Mouse (Mus musculus) spleen, postnatal 10 days (tissue): ENCODE data around the gene Cacna1i.

ENCODE experiments used
- DNase-seq, 2 experiments: peaks; one replicate each; pipeline ENCODE4 v3.0.0; 2021 to 2022; ENCODE audit warnings: low spot score in 2 of 2

Cacna1i gene

GRCm38 (mm10) chr15:80401387-80401898, 114.4 kb downstream of the Cacna1i start:
- no peak for DNase-seq

- no peak for DNase-seq
Measured at GRCm38 (mm10) chr15:80401980-80402379, 114.9 kb downstream of the Cacna1i start.

GRCm38 (mm10) chr15:80407873-80408272, 120.8 kb downstream of the Cacna1i start:
- no peak for DNase-seq

- no peak for DNase-seq
Measured at GRCm38 (mm10) chr15:80410661-80411060, 123.6 kb downstream of the Cacna1i start.

GRCm38 (mm10) chr15:80413070-80413469, 126.0 kb downstream of the Cacna1i start:
- no peak for DNase-seq

GRCm38 (mm10) chr15:80413988-80414721, 127.1 kb downstream of the Cacna1i start:
- no peak for DNase-seq

- DNase-seq: no peak
Measured at GRCm38 (mm10) chr15:80415132-80415531, 128.1 kb downstream of the Cacna1i start.

- no peak for DNase-seq
Measured at GRCm38 (mm10) chr15:80417066-80417465, 130.0 kb downstream of the Cacna1i start.

- DNase-seq: no peak
Measured at GRCm38 (mm10) chr15:80418146-80418545, 131.1 kb downstream of the Cacna1i start.

GRCm38 (mm10) chr15:80430324-80430723, 143.3 kb downstream of the Cacna1i start:
- DNase-seq: no peak

- DNase-seq: no peak
Measured at GRCm38 (mm10) chr15:80436961-80437360, 149.9 kb downstream of the Cacna1i start.

GRCm38 (mm10) chr15:80437996-80438395, 151.0 kb downstream of the Cacna1i start:
- DNase-seq: no peak

GRCm38 (mm10) chr15:80438423-80438822, 151.4 kb downstream of the Cacna1i start:
- no peak for DNase-seq

- no peak for DNase-seq
Measured at GRCm38 (mm10) chr15:80440195-80440594, 153.2 kb downstream of the Cacna1i start.

- DNase-seq: no peak
Measured at GRCm38 (mm10) chr15:80445956-80446687, 159.1 kb downstream of the Cacna1i start.
